Mouse (Mus musculus): ENCODE measurements at regions not wholly inside any gene's neighbourhood (a gene's known extent, or its start where the extent isn't known, plus 50 kb on each side); places are given as distances from the start of the nearest gene placed in this dataset.

- H3K27ac ChIP-seq (ENCODE audit: control insufficient read depth, low read depth, low read length): no peak overlapping the region
- H3K79me2 ChIP-seq (ENCODE audit: control insufficient read depth, insufficient read depth, low read length, poor library complexity): no peaks in the 10 kb centered on the region
- H3K27me3 ChIP-seq (ENCODE audit: control insufficient read depth in 1 of 2, insufficient read depth in 2 of 2, low read length in 2 of 2): no peaks in the 10 kb centered on the region
- no peaks in the 10 kb centered on the region for H3K4me1 ChIP-seq (ENCODE audit: control insufficient read depth in 1 of 2, insufficient read depth in 2 of 2, low read length in 2 of 2)
- TF ChIP-seq E2F4 (IDR thresholded peaks at IDR 0.05; ENCODE audit: borderline replicate concordance, low read depth, low read length) (no peak), EP300 (IDR thresholded peaks at IDR 0.05; ENCODE audit: low read depth in 1 of 2, low read length in 2 of 2) (no peak), MXI1 (IDR thresholded peaks at IDR 0.05; ENCODE audit: low read depth, low read length) (no peak), MAZ (IDR thresholded peaks at IDR 0.05; ENCODE audit: low read depth, low read length) (no peak), RCOR1 (IDR thresholded peaks at IDR 0.05; ENCODE audit: low read depth, low read length) (no peak), POLR2A (IDR thresholded peaks at IDR 0.05; ENCODE audit: control insufficient read depth in 1 of 2, insufficient read depth in 1 of 2, low read depth in 1 of 2, low read length in 2 of 2, poor library complexity in 1 of 2) (no peak), POLR2AphosphoS5 (IDR thresholded peaks at IDR 0.05; ENCODE audit: borderline replicate concordance, low read depth, low read length) (no peak), ETS1 (IDR thresholded peaks at IDR 0.05; ENCODE audit: low read depth, low read length) (no peak), POLR2AphosphoS2 (IDR thresholded peaks at IDR 0.05; ENCODE audit: low read length) (no peak), USF2 (IDR thresholded peaks at IDR 0.05; ENCODE audit: borderline replicate concordance in 1 of 2, insufficient read depth in 1 of 2, low read depth in 1 of 2, low read length in 2 of 2) (no peak)
- H3K36me3 ChIP-seq (ENCODE audit: control insufficient read depth in 1 of 2, insufficient read depth in 2 of 2, low read length in 2 of 2): no peaks in the 10 kb centered on the region
- H3K9ac ChIP-seq (ENCODE audit: control insufficient read depth, low read depth, low read length, poor library complexity, severe bottlenecking): no peak overlapping the region
- DNase-seq (ENCODE audit: low read depth, low spot score): no peak
- no peaks in the 10 kb centered on the region for H3K9me3 ChIP-seq (replicated peaks; ENCODE audit: insufficient read depth, low read length)
- H3K4me3 ChIP-seq (ENCODE audit: control insufficient read depth in 1 of 2, insufficient read depth in 1 of 2, low read depth in 2 of 2, low read length in 2 of 2): no peak overlapping the region
Observed at GRCm38 (mm10) chr5:138875180-138876076, 55.5 kb downstream of the Gm5294 start.

GRCm38 (mm10) chr5:138881649-138882226, 61.9 kb downstream of the Gm5294 start:
- no peak for DNase-seq (ENCODE audit: low read depth, low spot score)
- H3K4me1 ChIP-seq (ENCODE audit: control insufficient read depth in 1 of 2, insufficient read depth in 2 of 2, low read length in 2 of 2): no peaks in the 10 kb centered on the region
- TF ChIP-seq MYC (IDR thresholded peaks at IDR 0.05; ENCODE audit: low read depth, low read length): no peak
- no peak for TF ChIP-seq CHD2 (IDR thresholded peaks at IDR 0.05; ENCODE audit: low read length)
- no peak for TF ChIP-seq JUND (IDR thresholded peaks at IDR 0.05; ENCODE audit: low read depth, low read length)
- no peak for TF ChIP-seq POLR2AphosphoS5 (IDR thresholded peaks at IDR 0.05; ENCODE audit: borderline replicate concordance, low read depth, low read length)
- TF ChIP-seq CTCF (IDR thresholded peaks at IDR 0.05 in 2 of 3, conservative IDR thresholded peaks at IDR 0.05 in 1 of 3; ENCODE audit: control insufficient read depth in 1 of 3, insufficient read depth in 1 of 3, low read depth in 2 of 3, low read length in 3 of 3, poor library complexity in 1 of 3, severe bottlenecking in 1 of 3): no peak
- TF ChIP-seq ZKSCAN1 (IDR thresholded peaks at IDR 0.05; ENCODE audit: low read depth, low read length): no peak
- no peak for TF ChIP-seq GATA1 (IDR thresholded peaks at IDR 0.05; ENCODE audit: low read depth, low read length)
- TF ChIP-seq BHLHE40 (IDR thresholded peaks at IDR 0.05; ENCODE audit: borderline replicate concordance, low read depth, low read length): no peak
- TF ChIP-seq MAX (IDR thresholded peaks at IDR 0.05; ENCODE audit: low read length): no peak
- TF ChIP-seq RCOR1 (IDR thresholded peaks at IDR 0.05; ENCODE audit: low read depth, low read length): no peak
- H3K9ac ChIP-seq (ENCODE audit: control insufficient read depth, low read depth, low read length, poor library complexity, severe bottlenecking): no peak overlapping the region
- no peak overlapping the region for H3K4me3 ChIP-seq (ENCODE audit: control insufficient read depth in 1 of 2, insufficient read depth in 1 of 2, low read depth in 2 of 2, low read length in 2 of 2)
- H3K27me3 ChIP-seq (ENCODE audit: control insufficient read depth in 1 of 2, insufficient read depth in 2 of 2, low read length in 2 of 2): no peaks in the 10 kb centered on the region
- no peaks in the 10 kb centered on the region for H3K9me3 ChIP-seq (replicated peaks; ENCODE audit: insufficient read depth, low read length)
- no peaks in the 10 kb centered on the region for H3K36me3 ChIP-seq (ENCODE audit: control insufficient read depth in 1 of 2, insufficient read depth in 2 of 2, low read length in 2 of 2)
- no peaks in the 10 kb centered on the region for H3K79me2 ChIP-seq (ENCODE audit: control insufficient read depth, insufficient read depth, low read length, poor library complexity)
- H3K27ac ChIP-seq (ENCODE audit: control insufficient read depth, low read depth, low read length): no peak overlapping the region

Data from MEL (cell line).